Comparison of ENCODE assay signal across 7 mouse cellular contexts in the genomic region with DNA sequence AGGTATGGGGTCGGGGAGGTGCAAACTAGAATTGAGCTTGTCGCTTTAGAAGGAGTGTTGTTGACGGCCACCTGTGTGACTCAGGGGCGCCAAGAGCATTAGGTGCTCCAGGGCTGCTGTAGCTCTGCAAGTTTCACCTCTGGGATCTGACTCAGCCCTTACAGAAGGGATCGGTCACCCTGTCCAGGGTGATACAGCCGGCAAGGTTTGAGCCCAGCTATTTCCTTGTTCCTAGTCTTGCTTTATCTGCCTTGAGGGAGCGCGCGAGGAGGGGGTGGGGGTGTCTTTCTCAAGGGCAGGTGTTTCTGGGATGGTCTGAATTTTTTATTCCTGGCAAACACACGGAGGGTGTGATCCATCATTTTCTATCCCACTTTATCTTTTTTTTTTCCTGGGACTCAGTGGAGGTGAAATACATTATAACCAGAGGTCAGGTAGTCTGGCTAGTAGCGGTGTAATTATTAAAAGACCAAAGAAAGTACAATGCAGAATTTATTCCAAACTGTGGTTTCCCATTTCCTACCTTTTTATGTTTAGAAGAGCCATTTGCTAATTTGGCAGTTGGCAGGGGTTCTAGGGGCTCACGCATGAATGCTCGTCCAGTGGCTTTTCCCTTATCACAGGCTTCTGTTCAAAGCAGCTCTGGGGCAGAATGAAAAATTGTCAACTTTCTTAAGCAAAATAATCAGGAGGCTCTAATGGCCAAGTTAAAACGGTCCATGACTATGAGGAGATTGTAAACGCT. TPM values are rescaled to one million over a fixed set of nuclear protein-coding genes. Genes with fewer than 3 reads are reported as not detected.
DNase-seq lines count a peak whose midpoint lies in the region; ATAC-seq lines count a peak whose summit lies in the region.

No protein-coding gene starts in this region.

- ATAC-seq in forebrain, embryonic 11.5 days (replicated peaks; ENCODE audit: low FRiP score), result no peak; the same call in 1 of the 2 replicates
- ATAC-seq in kidney, embryonic 14.5 days (ENCODE audit: low FRiP score, low TSS enrichment), result peak; percentile 69
- ATAC-seq in frontal cortex, adult (ENCODE audit: low TSS enrichment), result no peak

- H3K27ac ChIP-seq in forebrain, embryonic 11.5 days (ENCODE audit: low read depth, low read length), result no peak overlapping the region
- H3K27ac ChIP-seq in kidney, embryonic 14.5 days (ENCODE audit: low read depth, low read length), result peak overlapping the region; percentile 66
- peak overlapping the region; percentile 78 for H3K27ac ChIP-seq in midbrain, embryonic 10.5 days (replicated peaks)

- H3K9ac ChIP-seq in forebrain, embryonic 11.5 days (ENCODE audit: low read length), result no peak overlapping the region; the same call in 1 of the 2 replicates
- peak overlapping the region; percentile 77 for H3K9ac ChIP-seq in kidney, embryonic 14.5 days (ENCODE audit: low read depth, low read length)

- H3K4me3 ChIP-seq in forebrain, embryonic 11.5 days (ENCODE audit: low read depth, low read length), result peak overlapping the region; percentile 62
- peak overlapping the region; percentile 70 for H3K4me3 ChIP-seq in kidney, embryonic 14.5 days (ENCODE audit: low read length)
- peak overlapping the region; percentile 78 for H3K4me3 ChIP-seq in midbrain, embryonic 10.5 days

- H3K36me3 ChIP-seq in forebrain, embryonic 11.5 days (ENCODE audit: control insufficient read depth, insufficient read depth, low read length), result no peaks in the 10 kb centered on the region
- H3K36me3 ChIP-seq in kidney, embryonic 14.5 days (ENCODE audit: control insufficient read depth, insufficient read depth, low read length), result no peaks in the 10 kb centered on the region
- H3K36me3 ChIP-seq in midbrain, embryonic 10.5 days, result no peaks in the 10 kb centered on the region

- H3K4me2 ChIP-seq in forebrain, embryonic 11.5 days (ENCODE audit: low read depth, low read length, severe bottlenecking), result peak overlapping the region; percentile 98
- peak overlapping the region; percentile 94 for H3K4me2 ChIP-seq in kidney, embryonic 14.5 days (replicated peaks; ENCODE audit: low read depth, low read length)

- WGBS in forebrain, embryonic 11.5 days, result 8% methylated on average over 15 of the region's 15 CpGs
- WGBS in kidney, embryonic 14.5 days, result 3% methylated on average over 15 of the region's 15 CpGs
- 12% methylated on average over 15 of the region's 15 CpGs for WGBS in midbrain, embryonic 10.5 days

- H3K27me3 ChIP-seq in forebrain, embryonic 11.5 days (ENCODE audit: control insufficient read depth, insufficient read depth, low read length), result peaks cover 17% of the 10 kb centered on the region
- peaks cover 3% of the 10 kb centered on the region; the same call in 1 of the 2 replicates for H3K27me3 ChIP-seq in kidney, embryonic 14.5 days (ENCODE audit: control insufficient read depth, insufficient read depth, low read length)
- H3K27me3 ChIP-seq in midbrain, embryonic 10.5 days (ENCODE audit: low read depth, poor library complexity, severe bottlenecking), result peaks cover 76% of the 10 kb centered on the region

- H3K4me1 ChIP-seq in forebrain, embryonic 11.5 days (replicated peaks; ENCODE audit: control insufficient read depth, insufficient read depth, low read length), result peaks cover 10% of the 10 kb centered on the region; the same call in 1 of the 2 replicates
- H3K4me1 ChIP-seq in kidney, embryonic 14.5 days (ENCODE audit: control insufficient read depth, insufficient read depth, low read length), result peaks cover 2% of the 10 kb centered on the region; the same call in 1 of the 2 replicates
- peaks cover 20% of the 10 kb centered on the region for H3K4me1 ChIP-seq in midbrain, embryonic 10.5 days

- peak; percentile 14 for DNase-seq in right cerebral cortex, postnatal 4 days
- DNase-seq in right cerebral cortex, adult 18-20 months, result no peak
- DNase-seq in forebrain, embryonic 11.5 days (ENCODE audit: low spot score), result no peak
- no peak for DNase-seq in midbrain, embryonic 10.5 days (ENCODE audit: low spot score)
- no peak for DNase-seq in cerebellum, adult 9-10 months

- H3K9me3 ChIP-seq in forebrain, embryonic 11.5 days (ENCODE audit: control insufficient read depth, low read length), result no peaks in the 10 kb centered on the region
- no peaks in the 10 kb centered on the region for H3K9me3 ChIP-seq in kidney, embryonic 14.5 days (ENCODE audit: control insufficient read depth, low read length)
- no peaks in the 10 kb centered on the region for H3K9me3 ChIP-seq in midbrain, embryonic 10.5 days (replicated peaks)

RNA-seq across cellular contexts. Expression of gene Met, which starts 0.9 kb away (rescaled TPM):
- polyA plus RNA-seq in forebrain, embryonic 11.5 days (2014; fragmentation: Nextera tagmentation; extraction: Ambion mirVana), result 0.92 and 1.1 TPM in 2 replicates
- polyA plus RNA-seq in kidney, embryonic 14.5 days (2014; fragmentation: Nextera tagmentation; extraction: Ambion mirVana), result 10.0 and 25.3 TPM in 2 replicates
- 0.86 and 0.95 TPM in 2 replicates for polyA plus RNA-seq in midbrain, embryonic 10.5 days (2016; fragmentation: Nextera tagmentation; extraction: Ambion mirVana)
